Mouse (Mus musculus) intestine, embryonic 14.5 days (tissue): ENCODE results near the gene Gm27021. TPM values are rescaled to one million over a fixed set of nuclear protein-coding genes. Genes with fewer than 3 reads are reported as not detected.

Experiments
- ATAC-seq: fragments of 200-750 bp; cut with Nextera tagmentation; replicated peaks from 2 replicates; pipeline ENCODE4 v1.8.0; 2017; ENCODE audit warnings: low read depth, moderate number of reproducible peaks, moderate TSS enrichment, moderate library complexity; ENCODE audit not compliant: low FRiP score, low TSS enrichment
- DNase-seq: peaks from one replicate; pipeline ENCODE4 v3.0.0-alpha.2; 2018; ENCODE audit warnings: low spot score
- H3K27ac ChIP-seq: fragments of 300-500 bp; sonication (generic); 2 replicates; pipeline ENCODE4 v1.5.1; 2014; ENCODE audit warnings: low read depth, mild to moderate bottlenecking, control low read depth
- H3K27me3 ChIP-seq: fragments of 300-500 bp; sonication (generic); replicated peaks from 2 replicates; pipeline ENCODE4 v1.6.1; 2014; ENCODE audit warnings: low read length, control low read depth; ENCODE audit not compliant: control insufficient read depth, insufficient read depth
- H3K36me3 ChIP-seq: fragments of 300-500 bp; sonication (generic); 2 replicates; pipeline ENCODE4 v1.6.1; 2014; ENCODE audit warnings: low read length, control low read depth; ENCODE audit not compliant: control insufficient read depth, insufficient read depth
- H3K4me1 ChIP-seq: fragments of 300-500 bp; sonication (generic); replicated peaks from 2 replicates; pipeline ENCODE4 v1.6.1; 2014; ENCODE audit warnings: low read length, control low read depth, mixed read lengths; ENCODE audit not compliant: control insufficient read depth, insufficient read depth
- H3K4me2 ChIP-seq: fragments of 300-500 bp; sonication (generic); 2 replicates; pipeline ENCODE4 v1.6.1; 2014; ENCODE audit warnings: low read length
- H3K4me3 ChIP-seq: fragments of 300-500 bp; sonication (generic); 2 replicates; pipeline ENCODE4 v1.5.1; 2014; ENCODE audit warnings: low read depth, low read length, control low read depth, mixed read lengths
- H3K9ac ChIP-seq: fragments of 300-500 bp; sonication (generic); 2 replicates; pipeline ENCODE4 v1.6.1; 2014; ENCODE audit warnings: mild to moderate bottlenecking, low read length
- H3K9me3 ChIP-seq: fragments of 300-500 bp; sonication (generic); 2 replicates; pipeline ENCODE4 v1.6.1; 2016; ENCODE audit warnings: low read length, control low read depth; ENCODE audit not compliant: control insufficient read depth
- WGBS: fragments of 180-500 bp; shearing (Covaris S2); extraction: QIAGEN DNeasy Blood & Tissue Kit; methylation state at CpG from one replicate; pipeline ENCODE4 v1.1.7; 2014; 5-methylcytosine and 5-hydroxymethylcytosine counted together
- polyA plus RNA-seq: library from polyadenylated mRNA; unstranded; fragments of >200 nt; fragmentation: Nextera tagmentation; extraction: Ambion mirVana; gene quantifications from 2 replicates; pipeline ENCODE4 v1.2.1, GENCODE M21; 2014

Gene Gm27021
- polyA plus RNA-seq, 1 experiment from 2014 or later: 1.7 TPM

DNA sequence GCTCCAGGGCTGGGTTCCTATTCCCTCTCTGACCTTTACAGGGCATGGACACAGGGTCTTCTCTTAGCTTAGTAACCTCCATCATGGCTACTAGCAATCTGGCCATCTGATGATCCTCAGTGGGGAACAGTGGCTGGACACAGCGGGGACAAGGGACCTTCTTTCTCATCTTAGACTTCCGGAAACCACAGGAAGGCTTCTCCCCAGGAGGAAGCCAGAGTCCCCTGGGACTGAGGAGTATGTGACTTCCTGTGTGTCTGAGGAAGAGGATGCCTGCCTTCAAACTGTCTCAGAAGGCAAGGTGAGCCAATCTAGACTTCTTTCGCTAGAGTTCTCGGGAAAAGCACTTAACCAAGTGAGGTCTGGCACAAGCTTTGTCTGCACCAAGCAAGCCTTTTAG is 32.2 kb upstream of the Gm27021 start:
- 86% methylated on average over 4 of the region's 4 CpGs for WGBS
- no peak for ATAC-seq
- H3K27ac ChIP-seq: no peak overlapping the region

GRCm38 (mm10) chr8:120699565-120699964 is 31.7 kb upstream of the Gm27021 start:
- ATAC-seq (no peak), DNase-seq (no peak)
- Histone ChIP-seq H3K27me3 (no peaks in the 10 kb centered on the region), H3K9me3 (no peaks in the 10 kb centered on the region), H3K36me3 (no peaks in the 10 kb centered on the region), H3K9ac (no peak overlapping the region), H3K4me3 (no peak overlapping the region), H3K27ac (no peak overlapping the region), H3K4me1 (peaks cover 36% of the 10 kb centered on the region), H3K4me2 (no peak overlapping the region)
- WGBS: 76% methylated on average over 2 of the region's 2 CpGs

More for the DNA sequence above, 32.2 kb upstream of the Gm27021 start:
- Histone ChIP-seq H3K4me2 (no peak overlapping the region), H3K36me3 (no peaks in the 10 kb centered on the region), H3K9ac (no peak overlapping the region), H3K27me3 (no peaks in the 10 kb centered on the region), H3K9me3 (no peaks in the 10 kb centered on the region), H3K4me1 (peaks cover 31% of the 10 kb centered on the region), H3K4me3 (no peak overlapping the region)
- no peak for DNase-seq

GRCm38 (mm10) chr8:120699079-120699478 is 31.2 kb upstream of the Gm27021 start:
- DNase-seq (no peak), ATAC-seq (no peak)
- H3K27ac ChIP-seq: peak overlapping the region; percentile 83
- H3K9ac ChIP-seq: no peak overlapping the region
- H3K9me3 ChIP-seq: no peaks in the 10 kb centered on the region
- H3K4me1 ChIP-seq: peaks cover 41% of the 10 kb centered on the region
- H3K36me3 ChIP-seq: no peaks in the 10 kb centered on the region
- no peak overlapping the region for H3K4me3 ChIP-seq
- WGBS: 60% methylated on average over 6 of the region's 6 CpGs
- H3K27me3 ChIP-seq: no peaks in the 10 kb centered on the region
- H3K4me2 ChIP-seq: no peak overlapping the region

DNA sequence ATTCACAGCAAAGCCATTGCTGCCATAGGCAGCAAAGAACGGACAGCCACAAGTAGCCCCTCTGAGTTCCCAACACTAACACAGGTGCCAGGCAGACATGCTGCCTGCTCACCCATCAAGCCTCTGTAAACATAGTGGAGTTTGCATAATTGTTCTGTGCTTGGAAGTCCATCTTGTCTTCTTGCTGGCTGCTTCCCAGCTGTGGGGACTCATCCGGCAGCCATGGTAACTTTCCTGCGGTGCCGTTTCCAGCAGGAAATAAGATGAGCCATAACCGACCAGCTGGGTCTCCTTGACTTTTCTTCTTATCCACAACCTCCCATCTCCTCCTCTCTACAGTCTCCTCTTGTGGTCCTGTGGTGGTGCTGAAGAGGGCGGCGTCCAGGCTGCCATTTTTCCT is 30.5 kb upstream of the Gm27021 start:
- ATAC-seq: no peak
- WGBS: 55% methylated on average over 7 of the region's 7 CpGs
- no peaks in the 10 kb centered on the region for H3K36me3 ChIP-seq
- H3K9me3 ChIP-seq: no peaks in the 10 kb centered on the region
- H3K4me1 ChIP-seq: peaks cover 46% of the 10 kb centered on the region
- no peak overlapping the region for H3K9ac ChIP-seq
- no peak overlapping the region for H3K4me3 ChIP-seq
- DNase-seq: no peak
- no peaks in the 10 kb centered on the region for H3K27me3 ChIP-seq
- no peak overlapping the region for H3K4me2 ChIP-seq
- peak overlapping the region; percentile 83 for H3K27ac ChIP-seq

- H3K9me3 ChIP-seq: no peaks in the 10 kb centered on the region
- ATAC-seq (no peak), DNase-seq (peak; percentile 63)
- H3K4me1 ChIP-seq: peaks cover 47% of the 10 kb centered on the region
- H3K9ac ChIP-seq: no peak overlapping the region
- no peak overlapping the region for H3K4me2 ChIP-seq
- no peaks in the 10 kb centered on the region for H3K36me3 ChIP-seq
- no peaks in the 10 kb centered on the region for H3K27me3 ChIP-seq
- peak overlapping the region; percentile 83 for H3K27ac ChIP-seq
- H3K4me3 ChIP-seq: no peak overlapping the region
Observed at GRCm38 (mm10) chr8:120697979-120698272, 30.0 kb upstream of the Gm27021 start.

DNA sequence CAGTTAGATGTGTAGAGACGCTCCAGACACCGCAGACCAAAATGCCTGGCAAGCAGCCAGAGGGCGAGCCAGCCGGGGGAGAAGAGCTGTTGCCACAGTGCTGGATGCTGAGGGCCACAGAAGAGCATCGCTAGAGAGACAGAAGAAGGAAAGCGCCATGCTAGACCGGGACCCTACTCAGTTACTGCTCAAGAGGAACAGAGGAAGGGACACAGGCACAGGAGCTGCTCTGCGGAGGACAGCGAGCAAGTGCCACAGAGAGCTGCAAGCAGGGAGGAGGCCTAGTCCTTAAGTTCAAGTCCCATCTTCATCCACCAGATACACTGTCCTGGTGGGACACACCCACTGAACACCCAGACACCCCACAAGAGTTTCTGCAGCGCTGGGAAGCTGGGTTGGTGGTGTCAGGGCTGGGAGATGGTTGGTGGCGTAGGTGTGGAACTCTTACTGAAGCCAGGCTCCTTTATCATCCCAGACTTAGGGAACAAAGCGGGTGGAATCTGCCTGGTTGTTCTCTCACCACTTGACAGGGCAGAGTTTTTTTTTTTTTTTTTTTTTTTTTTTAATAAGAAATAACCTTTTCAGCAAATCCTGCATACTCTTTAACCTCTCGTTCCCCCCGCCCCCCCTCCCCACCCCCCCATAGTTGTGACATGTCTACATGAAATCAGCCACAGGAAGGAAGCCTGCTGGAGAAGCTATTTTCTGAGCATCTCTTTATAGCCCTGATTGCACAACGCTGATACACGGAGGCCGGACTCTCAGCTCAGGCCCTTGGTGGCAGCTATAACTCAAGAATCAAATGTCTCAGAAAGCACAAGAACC is 29.5 kb upstream of the Gm27021 start:
- H3K4me1 ChIP-seq: peaks cover 51% of the 10 kb centered on the region
- peak overlapping the region; percentile 83 for H3K27ac ChIP-seq
- ATAC-seq: no peak
- H3K9me3 ChIP-seq: no peaks in the 10 kb centered on the region
- DNase-seq: peak; percentile 76
- no peaks in the 10 kb centered on the region for H3K36me3 ChIP-seq
- no peaks in the 10 kb centered on the region for H3K27me3 ChIP-seq
- no peak overlapping the region; the same call in 1 of the 2 replicates for H3K4me2 ChIP-seq
- no peak overlapping the region for H3K9ac ChIP-seq
- 41% methylated on average over 17 of the region's 17 CpGs for WGBS
- H3K4me3 ChIP-seq: no peak overlapping the region

GRCm38 (mm10) chr8:120696401-120697153 is 28.7 kb upstream of the Gm27021 start:
- Histone ChIP-seq H3K9me3 (no peaks in the 10 kb centered on the region), H3K4me1 (peaks cover 51% of the 10 kb centered on the region), H3K9ac (no peak overlapping the region), H3K4me3 (no peak overlapping the region), H3K36me3 (no peaks in the 10 kb centered on the region), H3K27me3 (no peaks in the 10 kb centered on the region), H3K4me2 (peak overlapping the region; percentile 9; the same call in 1 of the 2 replicates), H3K27ac (peak overlapping the region; percentile 83)
- DNase-seq: peak; percentile 74
- WGBS: 27% methylated on average over 13 of the region's 13 CpGs
- no peak for ATAC-seq

DNA sequence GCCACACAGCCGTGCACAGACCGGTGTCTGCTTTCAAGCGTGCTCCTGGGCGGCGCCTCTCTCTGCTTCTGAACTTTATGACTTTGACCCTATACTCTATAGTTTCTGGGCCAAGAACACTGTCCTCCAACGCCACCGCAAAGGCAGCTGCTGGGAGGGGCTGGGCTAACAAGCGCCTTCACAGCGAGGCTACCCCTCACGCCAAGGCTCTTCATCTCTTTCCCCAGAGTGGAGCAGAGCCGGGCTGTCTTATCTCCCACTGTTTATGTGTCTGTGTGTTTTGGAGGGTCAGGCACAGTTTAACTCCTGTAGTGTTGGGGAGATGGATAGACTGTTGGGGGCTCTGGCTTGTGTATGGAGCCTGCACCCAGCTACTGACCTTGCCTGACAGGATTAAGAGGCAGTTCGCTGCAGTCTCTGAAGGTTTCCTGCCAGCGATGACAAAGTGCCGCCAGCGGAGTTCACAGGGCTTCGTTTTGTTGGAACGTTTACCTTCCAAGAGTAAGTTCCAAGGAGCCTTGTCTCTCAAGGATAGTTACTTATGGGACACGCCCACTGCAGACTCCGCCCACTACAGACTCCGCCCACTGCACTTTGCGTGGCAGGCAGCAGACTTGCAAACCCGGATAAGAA is 26.1 kb upstream of the Gm27021 start:
- peak; percentile 88 for ATAC-seq
- peak overlapping the region; percentile 73 for H3K27ac ChIP-seq
- no peaks in the 10 kb centered on the region for H3K36me3 ChIP-seq
- peak; percentile 90 for DNase-seq
- H3K4me2 ChIP-seq: peak overlapping the region; percentile 30
- peaks cover 51% of the 10 kb centered on the region for H3K4me1 ChIP-seq
- H3K9ac ChIP-seq: no peak overlapping the region
- H3K4me3 ChIP-seq: no peak overlapping the region
- no peaks in the 10 kb centered on the region for H3K27me3 ChIP-seq
- 9% methylated on average over 22 of the region's 22 CpGs for WGBS
- H3K9me3 ChIP-seq: no peaks in the 10 kb centered on the region
